Mouse (Mus musculus) C2C12 (cell line): Measurements from ENCODE around the gene Auh. TPM values are rescaled to one million over a fixed set of nuclear protein-coding genes. Genes with fewer than 3 reads are reported as not detected.

Source experiments
- H3K27me3 ChIP-seq: one replicate; pipeline ENCODE4 v1.6.1; 2011; ENCODE audit not compliant: control insufficient read depth, insufficient read depth, insufficient read length
- H3K36me3 ChIP-seq: one replicate; pipeline ENCODE4 v1.6.1; 2011; ENCODE audit not compliant: control insufficient read depth, insufficient read depth
- H3K4me3 ChIP-seq: one replicate; pipeline ENCODE4 v1.5.1; 2011; ENCODE audit warnings: mild to moderate bottlenecking, control low read depth; ENCODE audit not compliant: poor library complexity, insufficient read depth, severe bottlenecking
- H3K79me2 ChIP-seq: one replicate; pipeline ENCODE4 v1.6.1; 2011; ENCODE audit not compliant: control insufficient read depth, insufficient read depth
- H3K79me3 ChIP-seq: one replicate; pipeline ENCODE4 v1.6.1; 2011; ENCODE audit warnings: low read depth, control low read depth
- H3ac ChIP-seq: one replicate; pipeline ENCODE3; 2011; ENCODE audit warnings: low read depth; ENCODE audit not compliant: control insufficient read depth, insufficient read length
- CEBPB ChIP-seq: IDR thresholded peaks from one replicate; pipeline ENCODE4 v1.6.1; 2011; ENCODE audit warnings: low read depth, mild to moderate bottlenecking, control low read depth, moderate library complexity
- CTCF ChIP-seq: IDR thresholded peaks from one replicate; pipeline ENCODE4 v1.5.1; 2011; ENCODE audit not compliant: control insufficient read depth, insufficient read depth, insufficient read length
- FOSL1 ChIP-seq: IDR thresholded peaks from one replicate; pipeline ENCODE4 v1.8.0; 2011; ENCODE audit warnings: mild to moderate bottlenecking, low read length; ENCODE audit not compliant: poor library complexity, insufficient read depth, severe bottlenecking
- MAX ChIP-seq: IDR thresholded peaks from one replicate; pipeline ENCODE4 v1.6.1; 2011; ENCODE audit warnings: mild to moderate bottlenecking, control low read depth
- MYOD1 ChIP-seq: IDR thresholded peaks from one replicate; pipeline ENCODE4 v1.6.1; 2011; ENCODE audit warnings: low read depth; ENCODE audit not compliant: control insufficient read depth, insufficient read length
- MYOG ChIP-seq: IDR thresholded peaks from one replicate; pipeline ENCODE4 v1.6.1; 2011; ENCODE audit not compliant: control insufficient read depth, insufficient read length; ENCODE audit errors: extremely low read depth
- USF1 ChIP-seq: IDR thresholded peaks from one replicate; pipeline ENCODE4 v1.6.1; 2011; ENCODE audit warnings: low read depth, mild to moderate bottlenecking, control low read depth, moderate library complexity
- polyA plus RNA-seq: library from polyadenylated mRNA; unstranded; fragments of >200 nt; fragmentation: generic; extraction: Trizol; gene quantifications from one replicate; pipeline ENCODE4 v1.2.1, GENCODE M21; 2012; ENCODE audit warnings: missing spikeins

The Auh gene
- polyA plus RNA-seq, 1 experiment, result 14.0 TPM

GRCm38 (mm10) chr13:52976130-52976509, 46.6 kb upstream of the Auh start:
- no peaks in the 10 kb centered on the region for H3K27me3 ChIP-seq
- H3K79me2 ChIP-seq, result peaks cover 94% of the 10 kb centered on the region
- H3K36me3 ChIP-seq, result peaks cover 3% of the 10 kb centered on the region
- H3K79me3 ChIP-seq, result peaks cover 70% of the 10 kb centered on the region
- TF ChIP-seq MAX (no peak), MYOG (no peak), USF1 (no peak), CTCF (no peak), FOSL1 (no peak), CEBPB (no peak), MYOD1 (no peak)
- no peak overlapping the region for H3K4me3 ChIP-seq
- no peak overlapping the region for H3ac ChIP-seq

GRCm38 (mm10) chr13:52974676-52975075, 45.2 kb upstream of the Auh start:
- Histone ChIP-seq H3ac (no peak overlapping the region), H3K4me3 (no peak overlapping the region), H3K27me3 (no peaks in the 10 kb centered on the region), H3K36me3 (peaks cover 3% of the 10 kb centered on the region), H3K79me2 (peaks cover 99% of the 10 kb centered on the region), H3K79me3 (peaks cover 78% of the 10 kb centered on the region)
- no peak for TF ChIP-seq USF1
- TF ChIP-seq MYOD1, result no peak
- no peak for TF ChIP-seq FOSL1

GRCm38 (mm10) chr13:52973427-52973826, 43.9 kb upstream of the Auh start:
- TF ChIP-seq USF1, result no peak
- no peak overlapping the region for H3ac ChIP-seq
- H3K4me3 ChIP-seq, result no peak overlapping the region
- peaks cover 99% of the 10 kb centered on the region for H3K79me2 ChIP-seq
- no peaks in the 10 kb centered on the region for H3K27me3 ChIP-seq
- H3K79me3 ChIP-seq, result peaks cover 85% of the 10 kb centered on the region
- peaks cover 8% of the 10 kb centered on the region for H3K36me3 ChIP-seq

GRCm38 (mm10) chr13:52972626-52973025, 43.1 kb upstream of the Auh start:
- Histone ChIP-seq H3K4me3 (no peak overlapping the region), H3ac (no peak overlapping the region), H3K79me3 (peaks cover 78% of the 10 kb centered on the region), H3K79me2 (peaks cover 92% of the 10 kb centered on the region), H3K27me3 (no peaks in the 10 kb centered on the region), H3K36me3 (peaks cover 15% of the 10 kb centered on the region)
- TF ChIP-seq FOSL1, result no peak
- no peak for TF ChIP-seq MAX
- no peak for TF ChIP-seq CTCF
- no peak for TF ChIP-seq MYOG
- TF ChIP-seq USF1, result no peak
- TF ChIP-seq CEBPB, result no peak
- TF ChIP-seq MYOD1, result no peak

GRCm38 (mm10) chr13:52970876-52971275, 41.4 kb upstream of the Auh start:
- TF ChIP-seq MYOG (no peak), CTCF (no peak), CEBPB (no peak), MYOD1 (no peak), FOSL1 (no peak), USF1 (no peak), MAX (no peak)
- Histone ChIP-seq H3K36me3 (peaks cover 30% of the 10 kb centered on the region), H3K79me3 (peaks cover 64% of the 10 kb centered on the region), H3ac (no peak overlapping the region), H3K79me2 (peaks cover 74% of the 10 kb centered on the region), H3K27me3 (no peaks in the 10 kb centered on the region), H3K4me3 (no peak overlapping the region)

GRCm38 (mm10) chr13:52962922-52963321, 33.4 kb upstream of the Auh start:
- TF ChIP-seq MYOG (no peak), CEBPB (no peak)
- Histone ChIP-seq H3ac (no peak overlapping the region), H3K36me3 (peaks cover 28% of the 10 kb centered on the region), H3K4me3 (no peak overlapping the region), H3K79me2 (no peaks in the 10 kb centered on the region), H3K79me3 (peaks cover 2% of the 10 kb centered on the region), H3K27me3 (no peaks in the 10 kb centered on the region)
